ENCODE assay signal across 21 mouse cellular contexts in genomic region chr14:121904754-121905153, GRCm38 (mm10). TPM values are rescaled to one million over a fixed set of nuclear protein-coding genes. Genes with fewer than 3 reads are reported as not detected.
A peak's percentile ranks its signal among the peaks of the same experiment; 100 is the strongest.
DNase-seq lines count a peak whose midpoint lies in the region; ATAC-seq and TF ChIP-seq lines count a peak whose summit lies in the region.
"Had no signal": no experiment of that assay in that cellular context is flagged by ENCODE, and none has a peak within 500 bp of the region (broad histone marks: within the 10 kb centered on the region; RNA-seq: fewer than 3 reads in every experiment).

No protein-coding gene starts in this region.

- H3K27me3 ChIP-seq in hindbrain, embryonic 13.5 days = no peaks in the 10 kb centered on the region
- no peaks in the 10 kb centered on the region for H3K27me3 ChIP-seq in hindbrain, embryonic 16.5 days (replicated peaks; ENCODE audit: control insufficient read depth, insufficient read depth, low read length)
- H3K27me3 ChIP-seq in thymus, adult 2 months (ENCODE audit: control insufficient read depth, insufficient read depth, low read length) = no peaks in the 10 kb centered on the region
- no peaks in the 10 kb centered on the region for H3K27me3 ChIP-seq in myocyte (ENCODE audit: control insufficient read depth, insufficient read depth, insufficient read length)
- H3K27me3 ChIP-seq in forebrain, embryonic 11.5 days (ENCODE audit: control insufficient read depth, insufficient read depth, low read length) = no peaks in the 10 kb centered on the region
- H3K27me3 ChIP-seq: CH12.LX; embryonic facial prominence, embryonic 13.5 days; forebrain, embryonic 13.5 days; heart, embryonic 12.5 days; hindbrain, embryonic 12.5 days had no signal

- H3K4me3 ChIP-seq in hindbrain, embryonic 13.5 days = no peak overlapping the region
- H3K4me3 ChIP-seq in hindbrain, embryonic 16.5 days (ENCODE audit: low read length) = no peak overlapping the region
- no peak overlapping the region for H3K4me3 ChIP-seq in lung, adult 2 months (replicated peaks; ENCODE audit: extremely low read depth, low read depth, low read length)
- no peak overlapping the region for H3K4me3 ChIP-seq in thymus, adult 2 months (ENCODE audit: control insufficient read depth, insufficient read depth, low read length)
- H3K4me3 ChIP-seq in myocyte = no peak overlapping the region
- no peak overlapping the region for H3K4me3 ChIP-seq in forebrain, embryonic 11.5 days (ENCODE audit: low read depth, low read length)
- H3K4me3 ChIP-seq: embryonic facial prominence, embryonic 13.5 days; forebrain, embryonic 13.5 days; gastrocnemius, adult 2 months; heart, embryonic 12.5 days; hindbrain, embryonic 12.5 days had no signal

- TF ChIP-seq POLR2A in lung, adult 2 months (IDR thresholded peaks at IDR 0.05; ENCODE audit: borderline replicate concordance, extremely low read depth, low read depth, low read length) = no peak
- no peak for TF ChIP-seq POLR2A in thymus, adult 2 months (IDR thresholded peaks at IDR 0.05; ENCODE audit: control insufficient read depth, extremely low read depth, insufficient read depth, low read length, poor library complexity)
- no peak for TF ChIP-seq POLR2A in myocyte (IDR thresholded peaks at IDR 0.05; ENCODE audit: insufficient read length, low read depth)

- ATAC-seq in hindbrain, embryonic 13.5 days (ENCODE audit: low FRiP score) = no peak
- no peak for ATAC-seq in hindbrain, embryonic 16.5 days
- ATAC-seq in forebrain, embryonic 11.5 days (replicated peaks; ENCODE audit: low FRiP score) = no peak
- ATAC-seq: forebrain, embryonic 13.5 days; forebrain, postnatal 0 days had no signal

- 0 out of 2 replicates have a peak overlapping the region, but pooled peaks have one; percentile 29 for H3K9ac ChIP-seq in hindbrain, embryonic 13.5 days
- no peak overlapping the region for H3K9ac ChIP-seq in hindbrain, embryonic 16.5 days (ENCODE audit: low read depth, low read length)
- H3K9ac ChIP-seq in forebrain, embryonic 11.5 days (ENCODE audit: low read length) = no peak overlapping the region
- H3K9ac ChIP-seq: embryonic facial prominence, embryonic 13.5 days; forebrain, embryonic 13.5 days; forebrain, postnatal 0 days; heart, embryonic 12.5 days; hindbrain, embryonic 12.5 days had no signal

- 69% methylated on average over 3 of the region's 3 CpGs for WGBS in hindbrain, embryonic 13.5 days
- WGBS in hindbrain, embryonic 16.5 days = 63% methylated on average over 3 of the region's 3 CpGs
- WGBS in lung, adult 2 months = 18% methylated on average over 3 of the region's 3 CpGs
- WGBS in thymus, adult 2 months = 10% methylated on average over 3 of the region's 3 CpGs
- 84% methylated on average over 3 of the region's 3 CpGs for WGBS in forebrain, embryonic 11.5 days

- no peak overlapping the region for H3ac ChIP-seq in myocyte (ENCODE audit: control insufficient read depth, insufficient read length)

- H3K79me2 ChIP-seq in myocyte (ENCODE audit: control insufficient read depth, insufficient read depth) = no peaks in the 10 kb centered on the region

- TF ChIP-seq CTCF in lung, adult 2 months (IDR thresholded peaks at IDR 0.05; ENCODE audit: insufficient read depth, low read length) = no peak
- TF ChIP-seq CTCF in thymus, adult 2 months (IDR thresholded peaks at IDR 0.05; ENCODE audit: borderline replicate concordance, control insufficient read depth, extremely low read depth, insufficient read depth, low read length, poor library complexity) = no peak

- H3K27ac ChIP-seq in hindbrain, embryonic 13.5 days = no peak overlapping the region
- no peak overlapping the region for H3K27ac ChIP-seq in hindbrain, embryonic 16.5 days (ENCODE audit: low read depth, low read length)
- H3K27ac ChIP-seq in thymus, adult 2 months (ENCODE audit: control insufficient read depth, insufficient read depth, low read length) = 0 out of 2 replicates have a peak overlapping the region, but pooled peaks have one; percentile 4
- no peak overlapping the region for H3K27ac ChIP-seq in forebrain, embryonic 11.5 days (ENCODE audit: low read depth, low read length)
- H3K27ac ChIP-seq: embryonic facial prominence, embryonic 13.5 days; forebrain, embryonic 13.5 days; gastrocnemius, adult 2 months; hindbrain, embryonic 12.5 days had no signal

- H3K4me1 ChIP-seq in hindbrain, embryonic 13.5 days (replicated peaks) = no peaks in the 10 kb centered on the region
- H3K4me1 ChIP-seq in hindbrain, embryonic 16.5 days (ENCODE audit: control insufficient read depth, insufficient read depth, low read depth, low read length) = no peaks in the 10 kb centered on the region
- peaks cover 11% of the 10 kb centered on the region for H3K4me1 ChIP-seq in lung, adult 2 months (ENCODE audit: control insufficient read depth, insufficient read depth, low read length)
- H3K4me1 ChIP-seq in thymus, adult 2 months (replicated peaks; ENCODE audit: control insufficient read depth, insufficient read depth, low read length) = peaks cover 32% of the 10 kb centered on the region
- H3K4me1 ChIP-seq in forebrain, embryonic 11.5 days (replicated peaks; ENCODE audit: control insufficient read depth, insufficient read depth, low read length) = no peaks in the 10 kb centered on the region
- H3K4me1 ChIP-seq: embryonic facial prominence, embryonic 13.5 days; forebrain, embryonic 13.5 days; hindbrain, embryonic 12.5 days had no signal

- peak; percentile 39 for DNase-seq in lung, postnatal 10 days
- DNase-seq in lung, adult 2 months = no peak
- DNase-seq in thymus, adult 2 months = no peak
- DNase-seq in thymus, postnatal 4 days = no peak
- no peak for DNase-seq in forebrain, embryonic 11.5 days (ENCODE audit: low spot score)
- DNase-seq: adrenal gland, postnatal 10 days; cerebellum, adult 11-12 months; cerebellum, adult 9-10 months; cerebellum, postnatal 25 days; forebrain, postnatal 0 days; gastrocnemius, adult 2 months; gastrocnemius, postnatal 25 days; heart, postnatal 4 days had no signal

- H3K9me3 ChIP-seq in hindbrain, embryonic 13.5 days = no peaks in the 10 kb centered on the region
- H3K9me3 ChIP-seq in hindbrain, embryonic 16.5 days (ENCODE audit: control insufficient read depth, low read length) = no peaks in the 10 kb centered on the region
- no peaks in the 10 kb centered on the region for H3K9me3 ChIP-seq in forebrain, embryonic 11.5 days (ENCODE audit: control insufficient read depth, low read length)
- H3K9me3 ChIP-seq: embryonic facial prominence, embryonic 13.5 days; forebrain, embryonic 13.5 days; heart, embryonic 12.5 days; hindbrain, embryonic 12.5 days had no signal

- peaks cover 44% of the 10 kb centered on the region for H3K36me3 ChIP-seq in hindbrain, embryonic 13.5 days
- peaks cover 8% of the 10 kb centered on the region; the same call in 1 of the 2 replicates for H3K36me3 ChIP-seq in hindbrain, embryonic 16.5 days (ENCODE audit: control insufficient read depth, insufficient read depth, low read length)
- peaks cover 9% of the 10 kb centered on the region for H3K36me3 ChIP-seq in thymus, adult 2 months (ENCODE audit: control insufficient read depth, insufficient read depth, low read length)
- peaks cover 13% of the 10 kb centered on the region for H3K36me3 ChIP-seq in myocyte (ENCODE audit: control insufficient read depth, insufficient read depth)
- H3K36me3 ChIP-seq in forebrain, embryonic 11.5 days (ENCODE audit: control insufficient read depth, insufficient read depth, low read length) = peaks cover 6% of the 10 kb centered on the region; the same call in 1 of the 2 replicates

- no peak overlapping the region for H3K4me2 ChIP-seq in hindbrain, embryonic 13.5 days
- H3K4me2 ChIP-seq in hindbrain, embryonic 16.5 days (ENCODE audit: low read length) = no peak overlapping the region
- H3K4me2 ChIP-seq in myocyte (ENCODE audit: low read depth) = no peak overlapping the region
- H3K4me2 ChIP-seq in forebrain, embryonic 11.5 days (ENCODE audit: low read depth, low read length, severe bottlenecking) = no peak overlapping the region
- H3K4me2 ChIP-seq: embryonic facial prominence, embryonic 13.5 days; forebrain, embryonic 13.5 days; heart, embryonic 12.5 days; hindbrain, embryonic 12.5 days had no signal

TF ChIP-seq in myocyte, 11 proteins besides CTCF, POLR2A, EP300 and RAD21:
- TF ChIP-seq MYOG (IDR thresholded peaks at IDR 0.05; ENCODE audit: control insufficient read depth in 1 of 3, insufficient read depth in 1 of 3, insufficient read length in 2 of 3, low read depth in 2 of 3) (peak in 2 of 3 experiments; percentile 62 to 83), SRF (IDR thresholded peaks at IDR 0.05; ENCODE audit: control insufficient read depth, insufficient read length, low read depth) (no peak), MAX (IDR thresholded peaks at IDR 0.05; ENCODE audit: low read depth) (no peak), POLR2AphosphoS2 (IDR thresholded peaks at IDR 0.05; ENCODE audit: insufficient read length, low read depth) (no peak), CEBPB (IDR thresholded peaks at IDR 0.05; ENCODE audit: insufficient read depth, poor library complexity, severe bottlenecking) (no peak), REST (IDR thresholded peaks at IDR 0.05; ENCODE audit: insufficient read depth, insufficient read length) (no peak), USF1 (IDR thresholded peaks at IDR 0.05; ENCODE audit: low read depth) (no peak), MYOD1 (IDR thresholded peaks at IDR 0.05; ENCODE audit: control insufficient read depth in 1 of 3, insufficient read length in 2 of 3, low read depth in 2 of 3) (peak; percentile 39 to 79 (median 39)), TCF12 (IDR thresholded peaks at IDR 0.05; ENCODE audit: insufficient read depth, poor library complexity, severe bottlenecking) (no peak), TCF3 (IDR thresholded peaks at IDR 0.05; ENCODE audit: insufficient read length, low read depth) (peak; percentile 5), E2F4 (IDR thresholded peaks at IDR 0.05; ENCODE audit: insufficient read depth) (no peak)

RNA-seq across cellular contexts. Expression of gene Gpr18, which starts 10.8 kb away (rescaled TPM):
- 0.21 and 0.36 TPM in 2 replicates for polyA plus RNA-seq in hindbrain, embryonic 13.5 days (2015; fragmentation: Nextera tagmentation; extraction: Ambion mirVana)
- 0.10 and 0.16 TPM in 2 replicates for polyA plus RNA-seq in hindbrain, embryonic 16.5 days (2015; fragmentation: Nextera tagmentation; extraction: Ambion mirVana)
- 5.6 and 8.3 TPM in 2 replicates for polyA plus RNA-seq in lung, adult 2 months (2012; rRNA removed)
- 24.8 and 32.8 TPM in 2 replicates for polyA plus RNA-seq in thymus, adult 2 months (2012; rRNA removed)
- not detected for polyA plus RNA-seq in myocyte (2012; fragmentation: generic; extraction: Trizol)
- 0.36 and 0.49 TPM in 2 replicates for polyA plus RNA-seq in forebrain, embryonic 11.5 days (2014; fragmentation: Nextera tagmentation; extraction: Ambion mirVana)
- polyA plus RNA-seq: forebrain, postnatal 0 days; hindbrain, embryonic 12.5 days had no signal

RNA-seq across cellular contexts. Expression of gene Ubac2, which starts 26.3 kb away (rescaled TPM):
- polyA plus RNA-seq in hindbrain, embryonic 13.5 days (2015; fragmentation: Nextera tagmentation; extraction: Ambion mirVana) = 49.3 and 56.9 TPM in 2 replicates
- 48.9 and 51.8 TPM in 2 replicates for polyA plus RNA-seq in hindbrain, embryonic 16.5 days (2015; fragmentation: Nextera tagmentation; extraction: Ambion mirVana)
- 37.7 and 47.1 TPM in 2 replicates for polyA plus RNA-seq in lung, adult 2 months (2012; rRNA removed)
- polyA plus RNA-seq in thymus, adult 2 months (2012; rRNA removed) = 102 TPM in 2 replicates
- 33.1 TPM for polyA plus RNA-seq in myocyte (2012; fragmentation: generic; extraction: Trizol)
- 72.9 and 76.9 TPM in 2 replicates for polyA plus RNA-seq in forebrain, embryonic 11.5 days (2014; fragmentation: Nextera tagmentation; extraction: Ambion mirVana)
